Mouse (Mus musculus): ENCODE data around the gene Kif1b. TPM values are rescaled to one million over a fixed set of nuclear protein-coding genes. Genes with fewer than 3 reads are reported as not detected.

Gene Kif1b
- polyA plus RNA-seq, 1 experiment from 2014 or later: 35.6 TPM

DNA sequence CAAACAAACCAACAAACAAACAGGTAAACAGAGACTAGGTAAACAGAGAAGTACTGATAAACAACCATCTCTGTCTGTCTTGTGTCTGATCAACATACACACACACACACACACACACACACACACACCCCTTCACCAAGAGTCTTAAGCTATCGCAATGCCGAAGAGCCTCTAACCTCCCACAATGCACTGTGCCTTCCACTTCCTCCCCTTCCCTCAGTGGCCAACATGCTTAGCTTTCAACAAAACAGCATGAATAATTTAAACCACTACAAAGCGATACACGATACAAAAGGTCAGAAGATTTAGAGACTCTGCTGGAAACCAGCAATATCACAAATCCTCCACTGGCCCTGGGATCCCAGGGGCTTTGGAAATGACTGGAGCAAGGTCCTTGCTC is 14.8 kb upstream of the Kif1b start:
- Histone ChIP-seq H3K4me3 (ENCODE audit: low read depth, low read length) (no peak overlapping the region), H3K4me1 (ENCODE audit: insufficient read depth, low read depth, low read length) (no peaks in the 10 kb centered on the region), H3K27me3 (replicated peaks; ENCODE audit: insufficient read depth, low read length) (no peaks in the 10 kb centered on the region), H3K4me2 (replicated peaks; ENCODE audit: low read depth, low read length) (no peak overlapping the region), H3K36me3 (ENCODE audit: insufficient read depth, low read length) (no peaks in the 10 kb centered on the region), H3K9ac (replicated peaks; ENCODE audit: low read depth) (no peak overlapping the region), H3K27ac (ENCODE audit: low read length) (no peak overlapping the region), H3K9me3 (ENCODE audit: low read length) (no peaks in the 10 kb centered on the region)
- 82% methylated on average over 4 of the region's 4 CpGs for WGBS
- DNase-seq (ENCODE audit: low spot score) (no peak), ATAC-seq (no peak)
- TF ChIP-seq CTCF (IDR thresholded peaks at IDR 0.05): no peak
- TF ChIP-seq EP300 (IDR thresholded peaks at IDR 0.05): no peak

DNA sequence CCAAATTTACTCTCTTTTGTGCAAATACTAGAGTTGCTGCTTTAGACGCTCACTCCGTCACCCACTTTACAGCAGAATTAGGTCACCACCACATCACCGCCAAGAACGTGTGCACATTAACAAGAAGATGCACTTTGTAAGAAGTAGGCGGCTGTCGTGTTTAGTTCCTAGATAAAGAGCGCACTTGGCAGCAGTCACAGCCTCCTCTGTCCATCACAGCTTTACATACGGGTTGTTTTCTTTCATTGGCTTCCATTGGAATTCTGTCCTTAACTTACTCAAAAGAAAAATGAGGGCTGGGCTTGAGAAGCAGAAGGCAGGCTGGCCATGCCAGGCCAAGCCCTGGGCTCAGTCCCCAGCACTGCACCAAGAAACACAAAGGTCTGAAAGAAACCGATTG is 11.6 kb upstream of the Kif1b start:
- Histone ChIP-seq H3K9ac (replicated peaks; ENCODE audit: low read depth) (no peak overlapping the region), H3K4me1 (ENCODE audit: insufficient read depth, low read depth, low read length) (no peaks in the 10 kb centered on the region), H3K4me3 (ENCODE audit: low read depth, low read length) (no peak overlapping the region), H3K36me3 (ENCODE audit: insufficient read depth, low read length) (no peaks in the 10 kb centered on the region), H3K27me3 (replicated peaks; ENCODE audit: insufficient read depth, low read length) (no peaks in the 10 kb centered on the region), H3K4me2 (replicated peaks; ENCODE audit: low read depth, low read length) (no peak overlapping the region), H3K27ac (ENCODE audit: low read length) (no peak overlapping the region), H3K9me3 (ENCODE audit: low read length) (no peaks in the 10 kb centered on the region)
- DNase-seq (ENCODE audit: low spot score): no peak
- no peak for TF ChIP-seq EP300 (IDR thresholded peaks at IDR 0.05)
- TF ChIP-seq CTCF (IDR thresholded peaks at IDR 0.05): no peak
- 48% methylated on average over 9 of the region's 9 CpGs for WGBS
- ATAC-seq: no peak

DNA sequence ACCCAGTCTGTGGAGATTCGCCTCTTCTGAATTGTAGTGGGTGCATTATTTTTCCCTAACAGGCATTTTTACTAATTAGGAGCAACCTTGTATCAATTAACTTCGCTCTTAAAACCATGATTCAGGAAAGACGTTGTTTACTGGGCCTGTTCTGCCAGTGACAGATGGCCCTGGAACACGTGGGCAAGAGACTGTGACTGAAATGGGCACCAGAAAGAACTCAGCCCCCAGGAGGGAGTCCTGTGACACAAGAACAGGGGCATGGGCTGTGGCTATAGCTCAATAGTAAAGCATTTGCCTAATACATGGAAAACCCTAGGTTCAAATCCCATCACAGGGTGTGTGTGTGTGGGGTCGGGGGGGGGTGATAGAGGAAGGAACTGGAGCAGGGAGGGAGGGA is 9.9 kb upstream of the Kif1b start:
- 46% methylated on average over 5 of the region's 5 CpGs for WGBS
- Histone ChIP-seq H3K4me3 (ENCODE audit: low read depth, low read length) (no peak overlapping the region), H3K27ac (ENCODE audit: low read length) (no peak overlapping the region), H3K9ac (replicated peaks; ENCODE audit: low read depth) (no peak overlapping the region), H3K4me1 (ENCODE audit: insufficient read depth, low read depth, low read length) (no peaks in the 10 kb centered on the region), H3K4me2 (replicated peaks; ENCODE audit: low read depth, low read length) (no peak overlapping the region), H3K27me3 (replicated peaks; ENCODE audit: insufficient read depth, low read length) (no peaks in the 10 kb centered on the region), H3K36me3 (ENCODE audit: insufficient read depth, low read length) (no peaks in the 10 kb centered on the region), H3K9me3 (ENCODE audit: low read length) (no peaks in the 10 kb centered on the region)
- TF ChIP-seq EP300 (IDR thresholded peaks at IDR 0.05): no peak
- no peak for TF ChIP-seq CTCF (IDR thresholded peaks at IDR 0.05)
- ATAC-seq (no peak), DNase-seq (ENCODE audit: low spot score) (no peak)

DNA sequence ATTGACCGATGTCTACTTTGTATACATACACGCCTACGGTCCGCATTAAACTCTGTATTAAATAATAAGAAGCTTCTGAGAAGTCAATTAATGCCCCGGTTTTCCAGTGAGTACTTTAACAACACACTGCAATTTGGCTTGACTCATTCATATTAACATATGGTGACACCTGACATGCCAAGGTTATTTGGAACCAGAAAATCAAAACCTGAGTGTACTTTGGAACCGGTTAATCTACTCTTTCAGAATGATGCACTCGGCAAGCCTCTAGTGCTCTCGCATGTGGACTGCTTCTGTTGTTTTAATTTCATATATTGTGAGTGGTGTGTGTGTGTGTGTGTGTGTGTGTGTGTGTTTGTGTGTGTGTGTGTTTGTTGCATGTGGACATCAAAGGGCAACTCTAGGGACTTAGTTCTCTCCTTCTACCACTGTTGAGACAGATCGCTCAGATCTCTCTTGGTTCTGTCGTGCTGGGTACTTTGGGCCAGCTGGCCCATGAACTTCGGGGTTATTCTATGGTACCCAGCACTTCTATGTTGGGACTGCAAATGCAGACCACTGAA is 6.9 kb upstream of the Kif1b start:
- no peaks in the 10 kb centered on the region for H3K9me3 ChIP-seq (ENCODE audit: low read length)
- H3K4me3 ChIP-seq (ENCODE audit: low read depth, low read length): no peak overlapping the region
- WGBS: 69% methylated on average over 11 of the region's 11 CpGs
- H3K27ac ChIP-seq (ENCODE audit: low read length): peak overlapping the region; percentile 20; the same call in 1 of the 2 replicates
- H3K9ac ChIP-seq (replicated peaks; ENCODE audit: low read depth): no peak overlapping the region
- ATAC-seq (peak; percentile 80), DNase-seq (ENCODE audit: low spot score) (peak; percentile 81)
- no peaks in the 10 kb centered on the region for H3K27me3 ChIP-seq (replicated peaks; ENCODE audit: insufficient read depth, low read length)
- H3K36me3 ChIP-seq (ENCODE audit: insufficient read depth, low read length): no peaks in the 10 kb centered on the region
- TF ChIP-seq EP300 (IDR thresholded peaks at IDR 0.05) (no peak), CTCF (IDR thresholded peaks at IDR 0.05) (no peak)
- no peak overlapping the region for H3K4me2 ChIP-seq (replicated peaks; ENCODE audit: low read depth, low read length)
- H3K4me1 ChIP-seq (ENCODE audit: insufficient read depth, low read depth, low read length): no peaks in the 10 kb centered on the region

DNA sequence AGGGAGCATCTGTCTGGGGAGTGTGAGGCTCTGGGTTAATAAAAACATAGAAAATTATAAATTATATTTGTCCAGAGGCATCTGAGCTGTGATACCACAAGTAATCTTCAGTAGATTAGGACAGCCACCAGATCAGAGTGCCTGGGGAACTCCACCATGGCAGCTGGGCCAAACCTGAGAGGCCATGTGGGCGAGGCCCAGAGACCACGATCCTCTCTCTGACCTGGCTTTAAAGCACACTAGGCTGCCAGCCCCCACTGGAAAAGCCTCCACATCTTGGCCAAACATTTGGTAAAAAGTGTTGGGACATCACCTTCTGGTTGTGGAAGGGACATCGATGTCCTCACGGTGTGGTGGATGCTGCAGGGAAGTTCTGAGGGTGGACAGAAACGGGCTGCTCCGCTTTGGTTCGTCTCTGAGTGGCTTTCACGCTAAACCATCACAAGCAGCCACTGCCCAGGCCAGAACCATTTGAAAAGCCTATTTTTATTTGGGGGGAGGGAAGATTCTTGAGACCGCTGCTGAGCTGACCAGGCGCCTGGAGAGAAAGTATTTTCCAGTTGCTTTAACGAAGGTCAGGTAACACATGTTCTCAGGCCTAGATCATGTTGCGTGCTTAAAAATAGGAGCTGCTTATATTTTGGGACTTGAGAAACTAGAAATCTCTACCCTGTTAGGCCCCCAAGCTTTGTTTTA is 6.2 kb upstream of the Kif1b start:
- peak overlapping the region; percentile 14; the same call in 1 of the 2 replicates for H3K27ac ChIP-seq (ENCODE audit: low read length)

DNA sequence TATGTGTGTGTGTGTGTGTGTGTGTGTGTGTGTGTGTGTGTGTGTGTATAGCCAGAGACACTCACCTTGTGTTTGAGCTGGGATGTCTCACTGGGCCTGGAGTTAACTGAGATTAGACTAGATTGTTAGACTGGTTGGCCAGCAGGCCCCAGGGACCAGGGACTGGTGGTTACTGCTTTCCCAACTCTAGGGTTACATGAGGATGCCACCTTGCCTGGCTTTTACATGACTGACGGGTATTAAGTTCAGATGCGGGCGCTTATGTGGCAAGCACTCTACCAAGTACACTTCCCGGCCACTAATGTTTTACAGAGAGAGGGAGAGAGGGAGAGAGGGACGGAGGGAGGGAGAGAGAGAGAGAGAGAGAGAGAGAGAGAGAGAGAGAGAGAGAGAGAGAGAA is 4.5 kb upstream of the Kif1b start:
- ATAC-seq: no peak
- TF ChIP-seq CTCF (IDR thresholded peaks at IDR 0.05) (no peak), EP300 (IDR thresholded peaks at IDR 0.05) (no peak)
- Histone ChIP-seq H3K4me1 (ENCODE audit: insufficient read depth, low read depth, low read length) (no peaks in the 10 kb centered on the region), H3K9me3 (ENCODE audit: low read length) (no peaks in the 10 kb centered on the region), H3K4me2 (replicated peaks; ENCODE audit: low read depth, low read length) (no peak overlapping the region), H3K27me3 (replicated peaks; ENCODE audit: insufficient read depth, low read length) (no peaks in the 10 kb centered on the region), H3K9ac (replicated peaks; ENCODE audit: low read depth) (no peak overlapping the region), H3K36me3 (ENCODE audit: insufficient read depth, low read length) (no peaks in the 10 kb centered on the region), H3K27ac (ENCODE audit: low read length) (no peak overlapping the region), H3K4me3 (ENCODE audit: low read depth, low read length) (no peak overlapping the region)
- WGBS: 75% methylated on average over 5 of the region's 5 CpGs
- no peak for DNase-seq (ENCODE audit: low spot score)

More for the DNA sequence above, 6.2 kb upstream of the Kif1b start:
- Histone ChIP-seq H3K9ac (replicated peaks; ENCODE audit: low read depth) (no peak overlapping the region), H3K4me3 (ENCODE audit: low read depth, low read length) (no peak overlapping the region), H3K27me3 (replicated peaks; ENCODE audit: insufficient read depth, low read length) (no peaks in the 10 kb centered on the region), H3K9me3 (ENCODE audit: low read length) (no peaks in the 10 kb centered on the region), H3K4me2 (replicated peaks; ENCODE audit: low read depth, low read length) (no peak overlapping the region), H3K36me3 (ENCODE audit: insufficient read depth, low read length) (no peaks in the 10 kb centered on the region), H3K4me1 (ENCODE audit: insufficient read depth, low read depth, low read length) (no peaks in the 10 kb centered on the region)
- DNase-seq (ENCODE audit: low spot score) (no peak), ATAC-seq (no peak)
- 80% methylated on average over 12 of the region's 12 CpGs for WGBS
- no peak for TF ChIP-seq CTCF (IDR thresholded peaks at IDR 0.05)
- no peak for TF ChIP-seq EP300 (IDR thresholded peaks at IDR 0.05)
